Mouse (Mus musculus): Measurements from ENCODE around the gene Cacna2d3.

DNA sequence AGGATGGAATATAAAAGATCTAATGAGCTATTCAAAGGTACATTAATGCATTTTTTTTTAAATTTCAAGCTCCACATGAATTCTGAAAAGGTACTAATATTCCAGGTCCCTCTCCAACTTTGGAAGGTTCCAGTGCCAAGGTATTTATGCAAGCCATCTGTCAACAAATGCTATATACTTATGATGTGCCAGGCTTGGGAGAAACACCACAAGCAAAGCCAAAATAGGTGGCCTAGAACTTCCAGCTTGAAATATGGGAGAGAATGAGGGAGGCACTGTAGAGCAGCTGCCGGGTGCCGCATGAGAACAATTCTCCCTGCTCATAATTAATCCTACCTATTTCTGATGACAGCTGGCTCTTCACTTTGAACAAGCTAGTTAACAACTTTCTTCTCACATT, 860.5 kb downstream of the Cacna2d3 start:
- TF ChIP-seq GATA1 (IDR thresholded peaks at IDR 0.05; ENCODE audit: borderline replicate concordance, low read length) (no peak), FLI1 (IDR thresholded peaks at IDR 0.05; ENCODE audit: low read length) (no peak)

Data from megakaryocyte, embryonic 14.5 days (primary cell).